Mouse (Mus musculus): ENCODE data around the gene 1700125H20Rik. TPM values are rescaled to one million over a fixed set of nuclear protein-coding genes. Genes with fewer than 3 reads are reported as not detected.
"Not testable (repeated sequence)": the region's sequence is repeated elsewhere in the genome, so short reads cannot be mapped to it uniquely, and the experiment has no call there.

The 1700125H20Rik gene
- polyA plus RNA-seq, 1 experiment from 2014 or later, result not detected

- H3K9ac ChIP-seq (ENCODE audit: low read length), result no peak overlapping the region
- H3K27me3 ChIP-seq (ENCODE audit: control insufficient read depth, insufficient read depth, low read depth, low read length), result no peaks in the 10 kb centered on the region
- no peak for ATAC-seq (ENCODE audit: low read depth)
- no peak overlapping the region for H3K4me2 ChIP-seq (ENCODE audit: low read depth, low read length)
- H3K27ac ChIP-seq (ENCODE audit: low read length), result no peak overlapping the region
- WGBS, result 84% methylated on average over 2 of the region's 2 CpGs
- no peaks in the 10 kb centered on the region for H3K4me1 ChIP-seq (replicated peaks; ENCODE audit: control insufficient read depth, insufficient read depth, low read length)
- no peaks in the 10 kb centered on the region for H3K9me3 ChIP-seq (ENCODE audit: control insufficient read depth, low read length)
- no peak overlapping the region for H3K4me3 ChIP-seq (ENCODE audit: low read length)
- H3K36me3 ChIP-seq (ENCODE audit: control insufficient read depth, insufficient read depth, low read length), result no peaks in the 10 kb centered on the region
Measured at GRCm38 (mm10) chr11:85152256-85152930, 17.8 kb upstream of the 1700125H20Rik start.

- H3K9me3 ChIP-seq (ENCODE audit: control insufficient read depth, low read length), result no peaks in the 10 kb centered on the region
- no peak overlapping the region for H3K9ac ChIP-seq (ENCODE audit: low read length)
- no peak overlapping the region for H3K4me3 ChIP-seq (ENCODE audit: low read length)
- WGBS, result 53% methylated on average over 2 of the region's 2 CpGs
- no peaks in the 10 kb centered on the region for H3K27me3 ChIP-seq (ENCODE audit: control insufficient read depth, insufficient read depth, low read depth, low read length)
- H3K4me2 ChIP-seq (ENCODE audit: low read depth, low read length), result no peak overlapping the region
- no peak for ATAC-seq (ENCODE audit: low read depth)
- no peaks in the 10 kb centered on the region for H3K4me1 ChIP-seq (replicated peaks; ENCODE audit: control insufficient read depth, insufficient read depth, low read length)
- no peak overlapping the region for H3K27ac ChIP-seq (ENCODE audit: low read length)
- no peaks in the 10 kb centered on the region for H3K36me3 ChIP-seq (ENCODE audit: control insufficient read depth, insufficient read depth, low read length)
Measured at GRCm38 (mm10) chr11:85157301-85157700, 12.9 kb upstream of the 1700125H20Rik start.

GRCm38 (mm10) chr11:85163014-85163413 is 7.2 kb upstream of the 1700125H20Rik start:
- not testable (repeated sequence) for H3K9ac ChIP-seq (ENCODE audit: low read length); H3K4me1 ChIP-seq (replicated peaks; ENCODE audit: control insufficient read depth, insufficient read depth, low read length); H3K9me3 ChIP-seq (ENCODE audit: control insufficient read depth, low read length); ATAC-seq (ENCODE audit: low read depth); H3K27ac ChIP-seq (ENCODE audit: low read length); H3K4me2 ChIP-seq (ENCODE audit: low read depth, low read length); H3K4me3 ChIP-seq (ENCODE audit: low read length); H3K36me3 ChIP-seq (ENCODE audit: control insufficient read depth, insufficient read depth, low read length); H3K27me3 ChIP-seq (ENCODE audit: control insufficient read depth, insufficient read depth, low read depth, low read length)
- WGBS, result 78% methylated on average over 1 of the region's 1 CpGs

GRCm38 (mm10) chr11:85164371-85164770 is 5.8 kb upstream of the 1700125H20Rik start:
- no peaks in the 10 kb centered on the region for H3K4me1 ChIP-seq (replicated peaks; ENCODE audit: control insufficient read depth, insufficient read depth, low read length)
- no peak overlapping the region for H3K4me3 ChIP-seq (ENCODE audit: low read length)
- no peaks in the 10 kb centered on the region for H3K9me3 ChIP-seq (ENCODE audit: control insufficient read depth, low read length)
- no peak for ATAC-seq (ENCODE audit: low read depth)
- H3K9ac ChIP-seq (ENCODE audit: low read length), result no peak overlapping the region
- no peaks in the 10 kb centered on the region for H3K27me3 ChIP-seq (ENCODE audit: control insufficient read depth, insufficient read depth, low read depth, low read length)
- no peaks in the 10 kb centered on the region for H3K36me3 ChIP-seq (ENCODE audit: control insufficient read depth, insufficient read depth, low read length)
- H3K27ac ChIP-seq (ENCODE audit: low read length), result no peak overlapping the region
- H3K4me2 ChIP-seq (ENCODE audit: low read depth, low read length), result no peak overlapping the region

GRCm38 (mm10) chr11:85167503-85167902 is 2.7 kb upstream of the 1700125H20Rik start:
- no peak for ATAC-seq (ENCODE audit: low read depth)
- no peaks in the 10 kb centered on the region for H3K9me3 ChIP-seq (ENCODE audit: control insufficient read depth, low read length)
- H3K36me3 ChIP-seq (ENCODE audit: control insufficient read depth, insufficient read depth, low read length), result no peaks in the 10 kb centered on the region
- H3K4me1 ChIP-seq (replicated peaks; ENCODE audit: control insufficient read depth, insufficient read depth, low read length), result peaks cover 8% of the 10 kb centered on the region; the same call in 1 of the 2 replicates
- WGBS, result 44% methylated on average over 1 of the region's 1 CpGs
- no peak overlapping the region for H3K27ac ChIP-seq (ENCODE audit: low read length)
- no peak overlapping the region for H3K9ac ChIP-seq (ENCODE audit: low read length)
- H3K4me2 ChIP-seq (ENCODE audit: low read depth, low read length), result no peak overlapping the region
- H3K4me3 ChIP-seq (ENCODE audit: low read length), result no peak overlapping the region
- H3K27me3 ChIP-seq (ENCODE audit: control insufficient read depth, insufficient read depth, low read depth, low read length), result no peaks in the 10 kb centered on the region

GRCm38 (mm10) chr11:85170833-85171232 is 629 bp downstream of the 1700125H20Rik start:
- H3K9ac ChIP-seq (ENCODE audit: low read length), result peak overlapping the region; percentile 49; the same call in 1 of the 2 replicates
- no peaks in the 10 kb centered on the region for H3K9me3 ChIP-seq (ENCODE audit: control insufficient read depth, low read length)
- H3K27ac ChIP-seq (ENCODE audit: low read length), result peak overlapping the region; percentile 61; the same call in 1 of the 2 replicates
- WGBS, result 21% methylated on average over 2 of the region's 2 CpGs
- no peaks in the 10 kb centered on the region for H3K27me3 ChIP-seq (ENCODE audit: control insufficient read depth, insufficient read depth, low read depth, low read length)
- peak; percentile 64 for ATAC-seq (ENCODE audit: low read depth)
- H3K4me3 ChIP-seq (ENCODE audit: low read length), result no peak overlapping the region
- peaks cover 8% of the 10 kb centered on the region; the same call in 1 of the 2 replicates for H3K4me1 ChIP-seq (replicated peaks; ENCODE audit: control insufficient read depth, insufficient read depth, low read length)
- H3K36me3 ChIP-seq (ENCODE audit: control insufficient read depth, insufficient read depth, low read length), result no peaks in the 10 kb centered on the region
- peak overlapping the region; percentile 70 for H3K4me2 ChIP-seq (ENCODE audit: low read depth, low read length)

GRCm38 (mm10) chr11:85175941-85176340 is 5.7 kb downstream of the 1700125H20Rik start:
- H3K27ac ChIP-seq (ENCODE audit: low read length), result no peak overlapping the region
- no peak overlapping the region for H3K4me3 ChIP-seq (ENCODE audit: low read length)
- H3K4me1 ChIP-seq (replicated peaks; ENCODE audit: control insufficient read depth, insufficient read depth, low read length), result peaks cover under 1% of the 10 kb centered on the region; the same call in 1 of the 2 replicates
- ATAC-seq (ENCODE audit: low read depth), result no peak
- no peaks in the 10 kb centered on the region for H3K27me3 ChIP-seq (ENCODE audit: control insufficient read depth, insufficient read depth, low read depth, low read length)
- H3K36me3 ChIP-seq (ENCODE audit: control insufficient read depth, insufficient read depth, low read length), result no peaks in the 10 kb centered on the region
- H3K4me2 ChIP-seq (ENCODE audit: low read depth, low read length), result no peak overlapping the region
- no peak overlapping the region for H3K9ac ChIP-seq (ENCODE audit: low read length)
- H3K9me3 ChIP-seq (ENCODE audit: control insufficient read depth, low read length), result no peaks in the 10 kb centered on the region
- WGBS, result 72% methylated on average over 3 of the region's 3 CpGs

GRCm38 (mm10) chr11:85177761-85178160 is 7.6 kb downstream of the 1700125H20Rik start:
- no peak overlapping the region for H3K27ac ChIP-seq (ENCODE audit: low read length)
- ATAC-seq (ENCODE audit: low read depth), result no peak
- H3K4me1 ChIP-seq (replicated peaks; ENCODE audit: control insufficient read depth, insufficient read depth, low read length), result no peaks in the 10 kb centered on the region; the same call in 1 of the 2 replicates
- no peak overlapping the region for H3K9ac ChIP-seq (ENCODE audit: low read length)
- no peaks in the 10 kb centered on the region for H3K9me3 ChIP-seq (ENCODE audit: control insufficient read depth, low read length)
- H3K27me3 ChIP-seq (ENCODE audit: control insufficient read depth, insufficient read depth, low read depth, low read length), result no peaks in the 10 kb centered on the region
- H3K4me2 ChIP-seq (ENCODE audit: low read depth, low read length), result no peak overlapping the region
- 73% methylated on average over 6 of the region's 6 CpGs for WGBS
- H3K36me3 ChIP-seq (ENCODE audit: control insufficient read depth, insufficient read depth, low read length), result no peaks in the 10 kb centered on the region
- H3K4me3 ChIP-seq (ENCODE audit: low read length), result no peak overlapping the region

GRCm38 (mm10) chr11:85178413-85178812 is 8.2 kb downstream of the 1700125H20Rik start:
- Histone ChIP-seq H3K4me2 (ENCODE audit: low read depth, low read length) (no peak overlapping the region), H3K9ac (ENCODE audit: low read length) (no peak overlapping the region), H3K36me3 (ENCODE audit: control insufficient read depth, insufficient read depth, low read length) (no peaks in the 10 kb centered on the region), H3K4me1 (replicated peaks; ENCODE audit: control insufficient read depth, insufficient read depth, low read length) (peaks cover 3% of the 10 kb centered on the region), H3K9me3 (ENCODE audit: control insufficient read depth, low read length) (no peaks in the 10 kb centered on the region), H3K27me3 (ENCODE audit: control insufficient read depth, insufficient read depth, low read depth, low read length) (no peaks in the 10 kb centered on the region), H3K27ac (ENCODE audit: low read length) (no peak overlapping the region), H3K4me3 (ENCODE audit: low read length) (no peak overlapping the region)
- no peak for ATAC-seq (ENCODE audit: low read depth)
- 80% methylated on average over 4 of the region's 4 CpGs for whole genome bisulfite sequencing
